Mouse (Mus musculus) myocyte (in vitro differentiated cells): ENCODE data around the gene Otud7b. TPM values are rescaled to one million over a fixed set of nuclear protein-coding genes. Genes with fewer than 3 reads are reported as not detected.

Source experiments
- H3K27me3 ChIP-seq: one replicate; pipeline ENCODE4 v1.6.1; 2011; ENCODE audit not compliant: control insufficient read depth, insufficient read depth, insufficient read length
- H3K36me3 ChIP-seq: one replicate; pipeline ENCODE4 v1.6.1; 2011; ENCODE audit not compliant: control insufficient read depth, insufficient read depth
- H3K4me2 ChIP-seq: one replicate; pipeline ENCODE4 v1.6.1; 2011; ENCODE audit warnings: low read depth, control low read depth
- H3K4me3 ChIP-seq: one replicate; pipeline ENCODE4 v1.5.1; 2011; ENCODE audit warnings: mild to moderate bottlenecking, control low read depth, moderate library complexity
- H3K79me2 ChIP-seq: one replicate; pipeline ENCODE4 v1.6.1; 2011; ENCODE audit not compliant: control insufficient read depth, insufficient read depth
- H3ac ChIP-seq: one replicate; pipeline ENCODE4 v1.6.1; 2011; ENCODE audit not compliant: control insufficient read depth, insufficient read length
- CEBPB ChIP-seq: IDR thresholded peaks from 2 replicates; pipeline ENCODE4 v1.6.1; 2011; ENCODE audit warnings: mild to moderate bottlenecking, moderate library complexity; ENCODE audit not compliant: poor library complexity, insufficient read depth, severe bottlenecking
- E2F4 ChIP-seq: IDR thresholded peaks from one replicate; pipeline ENCODE4 v1.6.1; 2011; ENCODE audit warnings: mild to moderate bottlenecking, control low read depth, moderate library complexity; ENCODE audit not compliant: insufficient read depth
- MAX ChIP-seq: IDR thresholded peaks from one replicate; pipeline ENCODE4 v1.6.1; 2011; ENCODE audit warnings: low read depth, mild to moderate bottlenecking, control low read depth
- MYOD1 ChIP-seq, 3 experiments: IDR thresholded peaks; one replicate each; pipeline ENCODE4 v1.6.1; 2011; ENCODE audit warnings: control low read depth in 2 of 3, low read depth in 2 of 3, mild to moderate bottlenecking in 2 of 3, moderate library complexity in 1 of 3; ENCODE audit not compliant: insufficient read length in 2 of 3, control insufficient read depth in 1 of 3
- MYOG ChIP-seq, 3 experiments: IDR thresholded peaks; one replicate each; pipeline ENCODE4 v1.6.1; 2011; ENCODE audit warnings: control low read depth in 2 of 3, low read depth in 2 of 3, mild to moderate bottlenecking in 2 of 3; ENCODE audit not compliant: insufficient read length in 2 of 3, control insufficient read depth in 1 of 3, insufficient read depth in 1 of 3
- POLR2A ChIP-seq: IDR thresholded peaks from one replicate; pipeline ENCODE4 v1.6.1; 2011; ENCODE audit warnings: low read depth, mild to moderate bottlenecking, control low read depth, moderate library complexity; ENCODE audit not compliant: insufficient read length
- POLR2AphosphoS2 ChIP-seq: IDR thresholded peaks from one replicate; pipeline ENCODE4 v1.6.1; 2011; ENCODE audit warnings: low read depth, control low read depth; ENCODE audit not compliant: insufficient read length
- REST ChIP-seq: IDR thresholded peaks from one replicate; pipeline ENCODE4 v1.6.1; 2011; ENCODE audit warnings: mild to moderate bottlenecking, control low read depth, moderate library complexity; ENCODE audit not compliant: insufficient read depth, insufficient read length
- SRF ChIP-seq: IDR thresholded peaks from one replicate; pipeline ENCODE4 v1.6.1; 2011; ENCODE audit warnings: low read depth; ENCODE audit not compliant: control insufficient read depth, insufficient read length
- TCF12 ChIP-seq: IDR thresholded peaks from one replicate; pipeline ENCODE4 v1.6.1; 2011; ENCODE audit warnings: mild to moderate bottlenecking, control low read depth; ENCODE audit not compliant: poor library complexity, insufficient read depth, severe bottlenecking
- TCF3 ChIP-seq: IDR thresholded peaks from one replicate; pipeline ENCODE4 v1.6.1; 2011; ENCODE audit warnings: low read depth, control low read depth; ENCODE audit not compliant: insufficient read length
- USF1 ChIP-seq: IDR thresholded peaks from one replicate; pipeline ENCODE4 v1.6.1; 2011; ENCODE audit warnings: low read depth, mild to moderate bottlenecking, control low read depth, moderate library complexity
- polyA plus RNA-seq: library from polyadenylated mRNA; unstranded; fragments of >200 nt; fragmentation: generic; extraction: Trizol; gene quantifications from one replicate; pipeline ENCODE4 v1.2.1, GENCODE M21; 2012; ENCODE audit warnings: missing spikeins

Otud7b gene
- polyA plus RNA-seq, 1 experiment: 16.4 TPM

DNA sequence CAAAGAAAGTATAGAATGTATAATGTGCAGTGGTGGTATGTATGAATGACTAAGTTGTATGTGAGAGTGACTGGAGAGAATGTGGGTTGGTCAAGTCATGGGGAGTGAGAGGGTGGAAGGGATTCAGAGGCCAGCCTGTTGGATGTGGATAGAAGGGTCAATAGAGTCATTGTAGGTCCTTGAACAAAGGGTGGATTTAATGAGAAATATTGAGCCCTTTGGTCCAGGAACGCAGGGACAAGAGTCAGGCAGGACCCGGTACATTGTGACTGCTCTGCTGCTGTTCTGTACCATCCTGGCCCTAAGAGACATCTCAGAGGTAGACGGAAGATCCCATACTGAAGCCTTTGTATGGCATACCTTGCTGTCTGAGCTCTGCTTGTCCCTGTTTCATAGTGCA is 4.0 kb downstream of the Otud7b start:
- TF ChIP-seq POLR2AphosphoS2: no peak
- TF ChIP-seq CEBPB: no peak
- no peak for TF ChIP-seq MYOD1 (IDR thresholded peaks at IDR 0.05; ENCODE audit: control insufficient read depth in 1 of 3, insufficient read length in 2 of 3, low read depth in 2 of 3)
- TF ChIP-seq MYOG (IDR thresholded peaks at IDR 0.05; ENCODE audit: control insufficient read depth in 1 of 3, insufficient read depth in 1 of 3, insufficient read length in 2 of 3, low read depth in 2 of 3): no peak
- TF ChIP-seq TCF12: no peak
- no peak for TF ChIP-seq SRF
- TF ChIP-seq MAX: no peak
- TF ChIP-seq E2F4: no peak
- no peak for TF ChIP-seq REST
- TF ChIP-seq TCF3: no peak
- TF ChIP-seq USF1: no peak
- TF ChIP-seq POLR2A: no peak

DNA sequence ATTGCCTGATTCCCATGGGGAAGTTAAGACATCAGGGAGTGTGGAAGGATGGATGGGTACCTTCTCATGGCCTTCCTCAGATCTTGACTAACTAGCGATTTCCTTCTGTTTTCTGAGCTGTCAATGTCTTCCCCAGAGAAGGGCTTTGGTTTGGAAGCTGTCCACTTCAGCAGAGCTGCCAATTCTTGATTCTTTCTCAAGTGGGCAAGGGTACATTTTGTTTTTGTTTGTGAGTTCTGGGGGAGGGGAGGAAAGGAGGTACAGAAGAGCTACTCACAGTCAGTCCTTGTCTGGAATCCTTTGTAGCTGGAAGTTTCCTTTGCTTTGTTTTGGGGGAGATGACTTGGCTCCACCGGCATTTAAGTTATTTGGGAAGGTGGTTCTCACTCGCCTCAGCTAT is 8.9 kb downstream of the Otud7b start:
- TF ChIP-seq POLR2AphosphoS2 (no peak), MAX (no peak), MYOD1 (IDR thresholded peaks at IDR 0.05; ENCODE audit: control insufficient read depth in 1 of 3, insufficient read length in 2 of 3, low read depth in 2 of 3) (no peak), REST (no peak), CEBPB (no peak), TCF12 (no peak), E2F4 (no peak), MYOG (IDR thresholded peaks at IDR 0.05; ENCODE audit: control insufficient read depth in 1 of 3, insufficient read depth in 1 of 3, insufficient read length in 2 of 3, low read depth in 2 of 3) (no peak), POLR2A (no peak), USF1 (no peak), SRF (no peak), TCF3 (no peak)
- H3K4me2 ChIP-seq: peak overlapping the region; percentile 65
- H3ac ChIP-seq: no peak overlapping the region

More for the DNA sequence above, 4.0 kb downstream of the Otud7b start:
- Histone ChIP-seq H3ac (no peak overlapping the region), H3K4me3 (no peak overlapping the region), H3K4me2 (no peak overlapping the region), H3K27me3 (no peaks in the 10 kb centered on the region), H3K36me3 (peaks cover 10% of the 10 kb centered on the region), H3K79me2 (peaks cover 77% of the 10 kb centered on the region)

DNA sequence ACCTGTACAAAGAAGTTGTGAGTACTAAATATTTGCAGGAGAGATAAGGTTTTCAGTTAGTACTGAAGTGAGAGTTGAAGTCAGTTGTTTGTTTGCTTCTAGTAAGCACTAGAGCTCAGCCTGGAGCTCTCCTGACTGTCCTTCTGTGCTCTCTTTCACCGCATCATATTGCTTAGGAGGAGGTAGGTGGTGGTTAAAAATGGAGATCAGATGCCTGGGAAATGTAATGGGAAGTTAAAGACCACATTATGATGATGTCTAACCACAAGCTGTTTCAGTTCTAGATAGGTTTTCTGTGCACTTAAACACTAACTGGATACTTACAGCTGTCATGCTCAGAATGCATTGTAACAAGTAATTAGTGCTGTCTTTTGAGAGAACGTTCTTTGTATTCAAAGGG is 13.8 kb downstream of the Otud7b start:
- Histone ChIP-seq H3ac (no peak overlapping the region), H3K4me2 (peak overlapping the region; percentile 54), H3K27me3 (no peaks in the 10 kb centered on the region), H3K79me2 (peaks cover 89% of the 10 kb centered on the region), H3K4me3 (no peak overlapping the region), H3K36me3 (no peaks in the 10 kb centered on the region)
- TF ChIP-seq POLR2AphosphoS2 (no peak), CEBPB (no peak), TCF12 (no peak), MYOG (IDR thresholded peaks at IDR 0.05; ENCODE audit: control insufficient read depth in 1 of 3, insufficient read depth in 1 of 3, insufficient read length in 2 of 3, low read depth in 2 of 3) (no peak), USF1 (no peak)

More for the DNA sequence above, 8.9 kb downstream of the Otud7b start:
- H3K4me3 ChIP-seq: no peak overlapping the region
- no peaks in the 10 kb centered on the region for H3K27me3 ChIP-seq
- H3K36me3 ChIP-seq: peaks cover 10% of the 10 kb centered on the region
- H3K79me2 ChIP-seq: peaks cover 86% of the 10 kb centered on the region

DNA sequence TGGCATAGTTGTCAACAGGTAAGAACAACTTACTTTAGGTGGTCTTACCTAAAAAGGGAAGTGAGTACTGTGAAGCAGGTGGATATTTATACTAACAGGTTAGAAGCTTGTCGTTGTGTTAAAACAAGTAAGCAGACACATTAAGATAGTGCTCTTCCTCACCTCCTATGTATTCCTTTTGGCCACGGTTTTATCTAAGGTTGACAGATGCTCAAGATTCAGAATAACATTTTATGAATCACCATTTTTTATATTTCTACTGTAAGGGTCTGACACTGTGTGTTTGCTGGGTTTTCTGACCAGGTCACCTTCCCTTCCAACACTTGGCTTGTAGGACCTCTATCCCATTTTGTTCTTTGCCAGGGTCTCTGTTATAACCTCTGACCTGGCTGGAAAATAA is 14.4 kb downstream of the Otud7b start:
- Histone ChIP-seq H3K4me2 (peak overlapping the region; percentile 54), H3K27me3 (no peaks in the 10 kb centered on the region), H3ac (no peak overlapping the region), H3K4me3 (no peak overlapping the region), H3K36me3 (no peaks in the 10 kb centered on the region), H3K79me2 (peaks cover 94% of the 10 kb centered on the region)
- no peak for TF ChIP-seq MAX
- TF ChIP-seq MYOG (IDR thresholded peaks at IDR 0.05; ENCODE audit: control insufficient read depth in 1 of 3, insufficient read depth in 1 of 3, insufficient read length in 2 of 3, low read depth in 2 of 3): no peak
- no peak for TF ChIP-seq CEBPB
- no peak for TF ChIP-seq SRF
- no peak for TF ChIP-seq POLR2A
- no peak for TF ChIP-seq TCF12
- no peak for TF ChIP-seq E2F4
- TF ChIP-seq TCF3: no peak
- no peak for TF ChIP-seq USF1

DNA sequence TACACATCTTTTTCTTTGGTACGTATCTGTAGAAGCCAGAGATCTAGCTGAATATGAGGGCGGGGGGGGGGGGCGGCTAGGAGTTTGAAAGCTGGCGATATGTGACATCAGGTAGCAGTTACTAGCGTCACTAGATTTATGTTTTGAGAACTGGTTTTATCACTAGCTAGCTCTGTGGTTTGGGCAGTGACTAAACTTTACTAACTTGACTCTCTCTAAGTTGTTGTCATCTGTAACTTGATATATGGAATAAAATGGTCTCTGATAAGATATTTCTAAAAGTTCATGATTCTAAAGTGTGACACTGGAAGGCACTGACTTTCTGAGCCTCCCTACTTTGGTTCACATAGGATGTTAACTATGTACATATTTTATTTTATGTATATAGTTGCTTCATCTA is 19.9 kb downstream of the Otud7b start:
- Histone ChIP-seq H3K27me3 (no peaks in the 10 kb centered on the region), H3ac (no peak overlapping the region), H3K79me2 (peaks cover 87% of the 10 kb centered on the region), H3K4me3 (no peak overlapping the region), H3K4me2 (no peak overlapping the region), H3K36me3 (no peaks in the 10 kb centered on the region)
- TF ChIP-seq POLR2A: no peak
- no peak for TF ChIP-seq TCF3
- no peak for TF ChIP-seq MYOG (IDR thresholded peaks at IDR 0.05; ENCODE audit: control insufficient read depth in 1 of 3, insufficient read depth in 1 of 3, insufficient read length in 2 of 3, low read depth in 2 of 3)
- no peak for TF ChIP-seq REST
- TF ChIP-seq MAX: no peak
- TF ChIP-seq E2F4: no peak
- no peak for TF ChIP-seq TCF12
- TF ChIP-seq SRF: no peak
- no peak for TF ChIP-seq CEBPB
- no peak for TF ChIP-seq MYOD1 (IDR thresholded peaks at IDR 0.05; ENCODE audit: control insufficient read depth in 1 of 3, insufficient read length in 2 of 3, low read depth in 2 of 3)
- no peak for TF ChIP-seq USF1
- TF ChIP-seq POLR2AphosphoS2: no peak
